In the genomic region with DNA sequence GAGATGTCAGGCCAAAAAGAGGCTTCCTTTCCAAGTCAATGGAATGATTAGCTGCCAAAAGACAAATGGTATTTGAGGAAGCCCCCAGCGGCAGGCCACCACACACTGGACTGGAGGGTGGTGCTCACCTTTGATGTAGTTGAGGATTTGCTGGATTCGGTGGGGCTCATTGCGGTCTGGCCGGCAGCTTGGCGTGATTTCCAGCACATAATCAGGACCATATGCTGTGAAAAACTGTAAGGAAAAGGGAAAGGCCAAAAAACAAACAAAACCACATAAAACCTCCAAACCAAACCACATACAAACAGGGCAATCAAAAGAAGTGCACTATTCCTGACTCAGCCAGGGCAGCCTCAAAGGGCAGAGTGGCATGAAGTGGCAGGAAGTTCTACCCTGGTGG, we compare ENCODE assay signal across 28 mouse cellular contexts. TPM values are rescaled to one million over a fixed set of nuclear protein-coding genes. Genes with fewer than 3 reads are reported as not detected.
DNase-seq lines count a peak whose midpoint lies in the region; ATAC-seq and TF ChIP-seq lines count a peak whose summit lies in the region.
"Had no signal": no experiment of that assay in that cellular context is flagged by ENCODE, and none has a peak within 500 bp of the region (broad histone marks: within the 10 kb centered on the region; RNA-seq: fewer than 3 reads in every experiment).

No protein-coding gene starts in this region.

- H3K4me1 ChIP-seq in embryonic facial prominence, embryonic 14.5 days (ENCODE audit: control insufficient read depth, insufficient read depth, low read length): peaks cover 14% of the 10 kb centered on the region; the same call in 1 of the 2 replicates
- peaks cover 19% of the 10 kb centered on the region for H3K4me1 ChIP-seq in limb, embryonic 12.5 days (replicated peaks)
- H3K4me1 ChIP-seq in midbrain, embryonic 13.5 days (replicated peaks): no peaks in the 10 kb centered on the region
- H3K4me1 ChIP-seq in stomach, postnatal 0 days (replicated peaks; ENCODE audit: control insufficient read depth, insufficient read depth): no peaks in the 10 kb centered on the region
- H3K4me1 ChIP-seq: forebrain, embryonic 15.5 days; hindbrain, embryonic 15.5 days; midbrain, embryonic 15.5 days; neural tube, embryonic 15.5 days had no signal

- H3K27me3 ChIP-seq in embryonic facial prominence, embryonic 14.5 days (replicated peaks; ENCODE audit: control insufficient read depth, insufficient read depth, low read length): peaks cover 27% of the 10 kb centered on the region
- peaks cover 78% of the 10 kb centered on the region for H3K27me3 ChIP-seq in limb, embryonic 12.5 days
- H3K27me3 ChIP-seq in midbrain, embryonic 13.5 days: peaks cover 59% of the 10 kb centered on the region
- H3K27me3 ChIP-seq in stomach, postnatal 0 days (ENCODE audit: control insufficient read depth, insufficient read depth, low read length): no peaks in the 10 kb centered on the region
- H3K27me3 ChIP-seq: forebrain, embryonic 15.5 days had no signal

- H3K4me3 ChIP-seq in embryonic facial prominence, embryonic 14.5 days (ENCODE audit: low read depth, low read length): no peak overlapping the region
- no peak overlapping the region for H3K4me3 ChIP-seq in limb, embryonic 12.5 days (replicated peaks)
- H3K4me3 ChIP-seq in midbrain, embryonic 13.5 days (replicated peaks): no peak overlapping the region
- no peak overlapping the region for H3K4me3 ChIP-seq in stomach, postnatal 0 days (ENCODE audit: low read depth, low read length)
- H3K4me3 ChIP-seq: forebrain, embryonic 15.5 days; heart, embryonic 13.5 days; hindbrain, embryonic 10.5 days; hindbrain, embryonic 15.5 days; left cerebral cortex, adult 2 months; midbrain, embryonic 15.5 days; neural tube, embryonic 15.5 days had no signal

- TF ChIP-seq EP300 in stomach, postnatal 0 days (optimal IDR thresholded peaks at IDR 0.05): no peak

- no peak overlapping the region for H3K9ac ChIP-seq in embryonic facial prominence, embryonic 14.5 days (ENCODE audit: low read depth, low read length)
- no peak overlapping the region for H3K9ac ChIP-seq in limb, embryonic 12.5 days (replicated peaks)
- H3K9ac ChIP-seq in midbrain, embryonic 13.5 days (replicated peaks): no peak overlapping the region
- H3K9ac ChIP-seq in stomach, postnatal 0 days (ENCODE audit: low read length): no peak overlapping the region
- H3K9ac ChIP-seq: forebrain, embryonic 15.5 days; heart, embryonic 13.5 days; hindbrain, embryonic 15.5 days; liver, embryonic 14.5 days; lung, embryonic 14.5 days; midbrain, embryonic 15.5 days; neural tube, embryonic 15.5 days had no signal

- ATAC-seq in embryonic facial prominence, embryonic 14.5 days (ENCODE audit: low read depth): peak; percentile 53; the same call in 1 of the 2 replicates
- no peak for ATAC-seq in limb, embryonic 12.5 days (ENCODE audit: insufficient number of reproducible peaks, insufficient read depth, low FRiP score, low TSS enrichment, low read depth)
- ATAC-seq in midbrain, embryonic 13.5 days: no peak
- ATAC-seq in stomach, postnatal 0 days (ENCODE audit: low FRiP score, low TSS enrichment): no peak
- ATAC-seq: forebrain, embryonic 15.5 days; inflammation-experienced regulatory T-cells, adult 6 months; midbrain, embryonic 15.5 days had no signal

- DNase-seq in 3T3-L1 (ENCODE audit: low read depth, low spot score): peak; percentile 41
- DNase-seq in NIH3T3 (ENCODE audit: low read depth): peak; percentile 52
- DNase-seq in embryonic facial prominence, embryonic 14.5 days (ENCODE audit: low spot score): peak; percentile 61
- no peak for DNase-seq in stomach, postnatal 0 days (ENCODE audit: low spot score)
- no peak for DNase-seq in spleen, postnatal 10 days (ENCODE audit: low spot score in 2 of 2)
- DNase-seq: adrenal gland, postnatal 10 days; B cell, adult 2 months; cerebellum, adult 11-12 months; cerebellum, postnatal 10 days; kidney, adult 11 months; kidney, postnatal 14 days; liver; lung, embryonic 14.5 days; lung, postnatal 14 days; right cerebral cortex, postnatal 25 days; thymus, adult 18-20 months; thymus, postnatal 25 days had no signal

- no peaks in the 10 kb centered on the region for H3K36me3 ChIP-seq in embryonic facial prominence, embryonic 14.5 days (ENCODE audit: control insufficient read depth, insufficient read depth, low read length)
- no peaks in the 10 kb centered on the region for H3K36me3 ChIP-seq in limb, embryonic 12.5 days
- H3K36me3 ChIP-seq in midbrain, embryonic 13.5 days: no peaks in the 10 kb centered on the region
- H3K36me3 ChIP-seq in stomach, postnatal 0 days (ENCODE audit: control insufficient read depth, insufficient read depth, low read length): no peaks in the 10 kb centered on the region
- H3K36me3 ChIP-seq: forebrain, embryonic 15.5 days; heart, embryonic 13.5 days; hindbrain, embryonic 10.5 days; hindbrain, embryonic 15.5 days; midbrain, embryonic 15.5 days; neural tube, embryonic 15.5 days had no signal

- WGBS in embryonic facial prominence, embryonic 14.5 days: 38% methylated on average over 5 of the region's 5 CpGs
- 42% methylated on average over 5 of the region's 5 CpGs for WGBS in limb, embryonic 12.5 days
- WGBS in midbrain, embryonic 13.5 days: 81% methylated on average over 5 of the region's 5 CpGs
- 67% methylated on average over 5 of the region's 5 CpGs for WGBS in stomach, postnatal 0 days

- no peaks in the 10 kb centered on the region for H3K9me3 ChIP-seq in embryonic facial prominence, embryonic 14.5 days (ENCODE audit: control insufficient read depth, low read length)
- H3K9me3 ChIP-seq in limb, embryonic 12.5 days: no peaks in the 10 kb centered on the region
- no peaks in the 10 kb centered on the region for H3K9me3 ChIP-seq in midbrain, embryonic 13.5 days
- no peaks in the 10 kb centered on the region for H3K9me3 ChIP-seq in stomach, postnatal 0 days (ENCODE audit: control insufficient read depth, low read length)
- H3K9me3 ChIP-seq: forebrain, embryonic 15.5 days; heart, embryonic 13.5 days; hindbrain, embryonic 10.5 days; hindbrain, embryonic 15.5 days; midbrain, embryonic 15.5 days; neural tube, embryonic 15.5 days had no signal

- no peak for TF ChIP-seq CTCF in stomach, postnatal 0 days (IDR thresholded peaks at IDR 0.05; ENCODE audit: low read depth)

- no peak overlapping the region for H3K27ac ChIP-seq in embryonic facial prominence, embryonic 14.5 days (replicated peaks; ENCODE audit: low read depth, low read length)
- H3K27ac ChIP-seq in limb, embryonic 12.5 days: 0 out of 2 replicates have a peak overlapping the region, but pooled peaks have one; percentile 12
- H3K27ac ChIP-seq in midbrain, embryonic 13.5 days: no peak overlapping the region
- no peak overlapping the region for H3K27ac ChIP-seq in stomach, postnatal 0 days (replicated peaks)
- H3K27ac ChIP-seq: forebrain, embryonic 15.5 days; heart, embryonic 13.5 days; hindbrain, embryonic 10.5 days; hindbrain, embryonic 15.5 days; left cerebral cortex, adult 2 months; liver, embryonic 14.5 days; midbrain, embryonic 15.5 days; neural tube, embryonic 15.5 days had no signal

- H3K4me2 ChIP-seq in embryonic facial prominence, embryonic 14.5 days (ENCODE audit: low read depth, low read length): no peak overlapping the region
- H3K4me2 ChIP-seq in limb, embryonic 12.5 days: no peak overlapping the region
- H3K4me2 ChIP-seq in midbrain, embryonic 13.5 days (replicated peaks): no peak overlapping the region
- no peak overlapping the region for H3K4me2 ChIP-seq in stomach, postnatal 0 days (replicated peaks; ENCODE audit: low read depth)
- H3K4me2 ChIP-seq: forebrain, embryonic 15.5 days; heart, embryonic 13.5 days; hindbrain, embryonic 15.5 days; lung, embryonic 14.5 days; midbrain, embryonic 15.5 days; neural tube, embryonic 15.5 days had no signal

RNA-seq across cellular contexts. Expression of gene Cited1, which starts 55.5 kb away (rescaled TPM):
- polyA plus RNA-seq in embryonic facial prominence, embryonic 14.5 days (2014; fragmentation: Nextera tagmentation; extraction: Ambion mirVana): 25.4 and 30.1 TPM in 2 replicates
- polyA plus RNA-seq in limb, embryonic 12.5 days (2016; fragmentation: Nextera tagmentation; extraction: Ambion mirVana): 40.0 and 41.2 TPM in 2 replicates
- 8.5 and 11.0 TPM in 2 replicates for polyA plus RNA-seq in midbrain, embryonic 13.5 days (2015; fragmentation: Nextera tagmentation; extraction: Ambion mirVana)
- polyA plus RNA-seq in stomach, postnatal 0 days (2015; fragmentation: Nextera tagmentation; extraction: Ambion mirVana): 2.1 and 3.2 TPM in 2 replicates
- polyA plus RNA-seq: inflammation-experienced regulatory T-cells, adult 6 months had no signal

Comparison
In these comparisons a context has a peak if more than half of its experiments do, and no peak if none do; other contexts are left out.
1. DNase-seq: peak in 3T3-L1 (single experiment), NIH3T3 (single experiment) and embryonic facial prominence, embryonic 14.5 days (single experiment); none in stomach, postnatal 0 days (single experiment) and spleen, postnatal 10 days (0 of 2).